Mouse (Mus musculus): ENCODE data around the gene Psg16. TPM values are rescaled to one million over a fixed set of nuclear protein-coding genes. Genes with fewer than 3 reads are reported as not detected.

Psg16 gene
- polyA plus RNA-seq (2014; fragmentation: Nextera tagmentation; extraction: Ambion mirVana) = 4.3 and 4.9 TPM in 2 replicates

DNA sequence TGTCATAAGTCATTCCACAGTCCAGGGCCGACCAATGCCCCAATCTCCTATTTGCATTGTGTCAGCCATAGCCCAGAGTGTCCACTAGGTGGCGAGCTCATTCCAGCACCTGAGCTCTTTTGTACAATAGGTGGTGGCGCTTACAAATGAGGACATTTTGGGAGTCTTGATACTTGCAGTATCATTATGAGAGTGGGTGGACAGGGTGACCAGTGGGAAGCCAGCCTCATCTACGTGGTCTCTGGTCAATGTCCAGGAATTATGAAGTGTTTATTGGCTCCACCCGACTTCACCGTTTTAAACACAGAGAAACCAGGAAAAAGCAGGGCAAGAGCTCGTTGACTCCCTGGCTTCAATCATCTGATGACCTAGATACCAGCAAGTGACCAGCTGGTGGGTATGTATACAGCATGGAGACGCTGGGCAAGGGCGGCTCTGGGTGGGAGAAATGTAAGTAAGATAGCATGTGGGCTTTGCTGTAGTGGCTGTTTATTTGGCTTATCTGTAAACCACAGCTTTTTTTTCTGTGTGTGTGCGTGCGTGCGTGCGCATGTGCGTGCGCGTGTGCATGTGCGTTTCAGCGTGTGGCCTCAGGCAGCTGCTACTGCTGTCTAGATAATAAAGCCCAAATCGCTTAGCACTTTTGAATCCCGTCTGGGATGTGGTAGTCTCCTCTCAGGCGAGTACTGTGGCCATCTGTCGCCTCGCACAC is at the start of gene Psg16:
Gene Psg16 (plus strand): TSS at position 137 of the 712 bp plus-strand sequence.
- peak; percentile 46 for ATAC-seq (ENCODE audit: low FRiP score, low TSS enrichment)
- DNase-seq = peak; percentile 87
- H3K4me2 ChIP-seq (ENCODE audit: low read length) = peak within 1 kb of the TSS; percentile 27
- H3K4me3 ChIP-seq (replicated peaks; ENCODE audit: low read depth, low read length) = peak within 1 kb of the TSS; percentile 12; the same call in 1 of the 2 replicates
- H3K27me3 ChIP-seq (ENCODE audit: control insufficient read depth, insufficient read depth, low read length) = no peaks in the 10 kb centered on the region
- no peak within 1 kb of the TSS for H3K27ac ChIP-seq (replicated peaks; ENCODE audit: low read depth, low read length)
- WGBS = 69% methylated on average over 23 of the region's 23 CpGs
- H3K4me1 ChIP-seq (ENCODE audit: control insufficient read depth, insufficient read depth, low read length) = no peaks in the 10 kb centered on the region
- no peaks in the 10 kb centered on the region for H3K36me3 ChIP-seq (ENCODE audit: control insufficient read depth, insufficient read depth, low read length)
- no peaks in the 10 kb centered on the region for H3K9me3 ChIP-seq (ENCODE audit: control insufficient read depth, low read length)
- H3K9ac ChIP-seq (replicated peaks; ENCODE audit: low read length) = no peak within 1 kb of the TSS

DNA sequence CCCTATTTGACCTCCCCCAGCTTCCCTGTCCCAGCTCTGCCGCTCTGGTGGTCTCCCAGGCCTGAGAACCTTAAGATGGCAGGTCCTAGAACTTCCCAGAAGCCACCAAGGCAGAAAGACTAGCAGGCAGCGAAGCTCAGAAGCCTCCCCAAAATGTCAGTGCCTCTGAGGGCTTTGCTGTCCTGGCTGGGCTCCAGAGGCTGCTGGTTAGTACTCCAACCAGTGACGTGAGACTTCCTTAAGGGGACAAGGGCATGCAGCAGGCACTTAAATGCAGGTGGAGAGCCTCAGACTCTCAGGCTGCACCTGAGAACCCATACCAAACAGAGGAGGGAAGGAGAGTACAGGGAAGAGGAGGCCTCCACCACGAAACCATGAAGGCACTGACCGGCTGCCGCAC is 49.7 kb upstream of the Psg16 start:
- no peaks in the 10 kb centered on the region for H3K27me3 ChIP-seq (ENCODE audit: control insufficient read depth, insufficient read depth, low read length)
- DNase-seq (no peak), ATAC-seq (ENCODE audit: low FRiP score, low TSS enrichment) (no peak)
- H3K9me3 ChIP-seq (ENCODE audit: control insufficient read depth, low read length) = no peaks in the 10 kb centered on the region
- 90% methylated on average over 6 of the region's 6 CpGs for WGBS
- no peak overlapping the region for H3K27ac ChIP-seq (replicated peaks; ENCODE audit: low read depth, low read length)
- no peak overlapping the region for H3K4me3 ChIP-seq (replicated peaks; ENCODE audit: low read depth, low read length)
- peaks cover 51% of the 10 kb centered on the region for H3K36me3 ChIP-seq (ENCODE audit: control insufficient read depth, insufficient read depth, low read length)
- H3K9ac ChIP-seq (replicated peaks; ENCODE audit: low read length) = no peak overlapping the region
- peaks cover 9% of the 10 kb centered on the region for H3K4me1 ChIP-seq (ENCODE audit: control insufficient read depth, insufficient read depth, low read length)
- H3K4me2 ChIP-seq (ENCODE audit: low read length) = no peak overlapping the region

DNA sequence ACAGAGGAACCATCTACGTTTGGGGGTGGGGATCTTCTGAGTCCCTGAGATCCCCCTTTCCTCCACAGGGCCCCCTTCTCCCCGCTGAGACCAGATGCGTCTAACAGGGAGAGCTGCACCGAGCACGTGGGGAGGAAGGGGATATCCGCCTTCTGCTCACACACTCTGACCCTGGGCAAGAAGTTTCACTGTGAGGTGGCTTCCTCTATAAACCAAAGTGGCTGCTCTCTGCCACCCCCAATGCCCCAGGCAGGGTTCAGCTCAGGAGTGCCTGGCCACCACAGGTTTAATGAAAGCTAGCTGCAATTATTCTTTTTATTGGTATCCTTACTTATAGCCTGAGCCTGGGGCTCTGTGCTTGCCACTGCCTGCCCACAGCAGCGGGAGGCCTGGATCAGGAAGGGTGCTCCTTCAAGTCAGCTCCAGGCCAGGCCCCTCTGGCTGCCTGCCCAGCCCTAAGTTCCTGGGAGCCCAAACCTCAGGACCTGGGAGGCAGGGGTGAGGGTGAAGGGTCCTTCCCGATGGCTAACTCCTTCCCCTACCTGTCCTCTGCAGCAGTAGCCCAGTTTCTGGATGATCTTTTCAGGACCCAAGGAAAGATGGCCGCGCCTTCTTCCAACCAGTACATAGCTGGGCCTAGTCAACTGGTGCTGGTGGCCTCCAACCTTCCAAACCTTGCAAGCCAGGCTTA is 48.9 kb upstream of the Psg16 start:
- Histone ChIP-seq H3K27ac (replicated peaks; ENCODE audit: low read depth, low read length) (no peak overlapping the region), H3K4me3 (replicated peaks; ENCODE audit: low read depth, low read length) (no peak overlapping the region), H3K9me3 (ENCODE audit: control insufficient read depth, low read length) (no peaks in the 10 kb centered on the region), H3K36me3 (ENCODE audit: control insufficient read depth, insufficient read depth, low read length) (peaks cover 43% of the 10 kb centered on the region), H3K4me2 (ENCODE audit: low read length) (no peak overlapping the region), H3K27me3 (ENCODE audit: control insufficient read depth, insufficient read depth, low read length) (no peaks in the 10 kb centered on the region), H3K4me1 (ENCODE audit: control insufficient read depth, insufficient read depth, low read length) (peaks cover 9% of the 10 kb centered on the region), H3K9ac (replicated peaks; ENCODE audit: low read length) (no peak overlapping the region)
- no peak for ATAC-seq (ENCODE audit: low FRiP score, low TSS enrichment)
- WGBS = 92% methylated on average over 10 of the region's 10 CpGs
- no peak for DNase-seq

DNA sequence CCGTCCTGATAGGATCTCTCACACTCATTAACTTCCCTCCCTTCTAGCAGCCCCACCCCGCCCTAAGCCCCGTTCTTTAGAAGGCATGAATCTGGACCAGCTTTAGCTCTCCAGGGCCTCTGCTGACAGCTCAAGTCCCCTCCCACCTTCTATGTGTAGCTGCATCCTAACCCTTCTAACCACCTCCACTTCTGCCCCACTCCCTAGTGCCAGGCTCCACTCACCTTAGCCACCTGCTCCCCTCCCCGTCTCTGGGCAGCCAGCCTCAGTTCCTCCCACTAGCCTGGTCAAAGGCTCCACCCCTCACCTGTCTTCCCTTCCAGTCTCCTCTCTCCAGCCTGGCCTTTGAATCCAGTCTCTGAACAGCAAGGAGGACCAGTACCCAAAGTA is 48.3 kb upstream of the Psg16 start:
- 0 out of 2 replicates have a peak overlapping the region, but pooled peaks have one; percentile 59 for H3K4me2 ChIP-seq (ENCODE audit: low read length)
- H3K4me3 ChIP-seq (replicated peaks; ENCODE audit: low read depth, low read length) = no peak overlapping the region
- WGBS = 81% methylated on average over 4 of the region's 4 CpGs
- peaks cover 9% of the 10 kb centered on the region for H3K4me1 ChIP-seq (ENCODE audit: control insufficient read depth, insufficient read depth, low read length)
- DNase-seq (no peak), ATAC-seq (ENCODE audit: low FRiP score, low TSS enrichment) (no peak)
- peaks cover 37% of the 10 kb centered on the region for H3K36me3 ChIP-seq (ENCODE audit: control insufficient read depth, insufficient read depth, low read length)
- no peak overlapping the region for H3K27ac ChIP-seq (replicated peaks; ENCODE audit: low read depth, low read length)
- no peaks in the 10 kb centered on the region for H3K27me3 ChIP-seq (ENCODE audit: control insufficient read depth, insufficient read depth, low read length)
- no peaks in the 10 kb centered on the region for H3K9me3 ChIP-seq (ENCODE audit: control insufficient read depth, low read length)
- H3K9ac ChIP-seq (replicated peaks; ENCODE audit: low read length) = no peak overlapping the region; the same call in 1 of the 2 replicates

DNA sequence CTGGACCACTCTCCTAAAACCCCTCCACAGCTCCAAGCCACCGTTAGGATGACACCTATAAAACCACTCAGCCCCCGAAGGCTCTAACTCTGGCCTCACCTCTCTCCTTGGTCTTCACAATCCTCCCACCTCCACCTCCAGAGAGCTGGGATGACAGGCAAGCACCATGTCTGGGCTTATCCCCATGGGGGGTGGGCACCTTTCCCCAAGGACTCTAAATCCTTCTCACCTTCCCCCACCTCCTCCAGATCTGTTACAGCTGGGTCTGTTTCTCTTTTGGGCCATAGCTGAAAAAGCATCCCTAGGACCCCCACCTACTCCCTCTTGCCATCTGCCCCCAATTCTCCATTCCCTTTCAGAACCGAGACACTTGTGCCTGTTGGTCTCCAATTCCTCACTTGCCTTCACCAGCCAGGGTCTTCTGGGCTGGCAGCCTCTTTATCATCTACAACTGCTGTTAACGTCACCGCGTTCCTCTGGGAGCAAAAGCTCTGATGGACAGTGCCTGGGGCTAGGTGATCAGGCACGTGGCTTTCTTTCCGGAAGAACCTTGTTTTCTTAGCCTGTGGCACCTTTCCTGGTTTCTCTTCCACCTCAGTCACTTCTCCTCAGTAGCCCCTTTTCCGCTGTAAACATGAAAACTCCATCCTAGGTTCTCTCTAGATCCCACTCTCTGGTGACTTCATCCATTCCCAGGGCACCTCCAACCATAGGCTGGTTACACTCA is 47.8 kb upstream of the Psg16 start:
- whole genome bisulfite sequencing = 85% methylated on average over 9 of the region's 9 CpGs

DNA sequence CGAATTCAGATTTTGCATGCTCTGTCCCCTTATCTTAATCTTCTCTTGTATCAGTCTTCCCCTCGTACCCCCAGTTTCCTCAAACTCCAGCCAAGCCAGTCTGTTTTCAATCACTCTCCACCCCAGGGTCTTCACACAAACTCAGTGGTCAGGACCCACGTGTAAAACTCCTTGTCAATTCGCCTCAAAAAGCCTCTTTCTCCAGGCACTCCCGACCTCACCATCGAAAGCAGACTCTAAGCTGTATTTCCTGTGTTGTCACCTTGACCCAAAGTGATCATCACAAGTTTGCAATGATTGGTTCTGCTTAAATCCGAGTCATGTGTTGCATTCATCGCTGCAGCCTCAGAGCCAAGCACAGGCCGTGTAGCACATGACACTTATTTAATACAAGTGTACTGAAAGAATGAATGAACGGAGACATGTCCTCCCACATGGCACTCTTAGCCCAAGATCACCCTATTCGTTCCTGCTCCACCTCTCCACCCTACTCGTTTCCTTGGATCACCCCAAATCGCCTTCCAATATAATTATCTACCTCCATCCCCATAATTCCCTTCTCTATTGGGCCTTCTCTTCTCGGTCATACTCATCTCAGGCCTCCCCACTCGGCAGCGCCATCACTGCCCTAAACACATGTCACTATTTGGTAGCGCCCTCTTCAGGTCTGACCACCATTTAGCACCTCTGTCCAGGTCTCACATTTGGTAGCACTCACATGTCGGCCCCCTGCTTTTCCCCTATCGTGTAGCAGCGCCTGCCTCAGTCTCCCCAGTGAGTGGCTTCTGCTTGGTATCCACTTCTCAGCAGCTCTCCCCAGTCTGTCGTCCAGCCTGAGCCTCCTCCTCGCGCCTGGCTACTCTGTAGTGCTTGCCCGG is 46.9 kb upstream of the Psg16 start:
- ATAC-seq (ENCODE audit: low FRiP score, low TSS enrichment) = peak; percentile 67; the same call in 1 of the 2 replicates
- peaks cover 23% of the 10 kb centered on the region for H3K36me3 ChIP-seq (ENCODE audit: control insufficient read depth, insufficient read depth, low read length)
- peak overlapping the region; percentile 84 for H3K4me3 ChIP-seq (replicated peaks; ENCODE audit: low read depth, low read length)
- 11% methylated on average over 24 of the region's 24 CpGs for WGBS
- peak; percentile 77 for DNase-seq
- H3K27me3 ChIP-seq (ENCODE audit: control insufficient read depth, insufficient read depth, low read length) = no peaks in the 10 kb centered on the region
- H3K27ac ChIP-seq (replicated peaks; ENCODE audit: low read depth, low read length) = 0 out of 2 replicates have a peak overlapping the region, but pooled peaks have one; percentile 60
- peak overlapping the region; percentile 59 for H3K4me2 ChIP-seq (ENCODE audit: low read length)
- peak overlapping the region; percentile 72 for H3K9ac ChIP-seq (replicated peaks; ENCODE audit: low read length)
- H3K4me1 ChIP-seq (ENCODE audit: control insufficient read depth, insufficient read depth, low read length) = peaks cover 9% of the 10 kb centered on the region
- H3K9me3 ChIP-seq (ENCODE audit: control insufficient read depth, low read length) = no peaks in the 10 kb centered on the region

More for the DNA sequence above, 47.8 kb upstream of the Psg16 start:
- peaks cover 9% of the 10 kb centered on the region for H3K4me1 ChIP-seq (ENCODE audit: control insufficient read depth, insufficient read depth, low read length)
- H3K4me3 ChIP-seq (replicated peaks; ENCODE audit: low read depth, low read length) = peak overlapping the region; percentile 84
- no peaks in the 10 kb centered on the region for H3K9me3 ChIP-seq (ENCODE audit: control insufficient read depth, low read length)
- no peak overlapping the region for H3K27ac ChIP-seq (replicated peaks; ENCODE audit: low read depth, low read length)
- no peak for DNase-seq
- ATAC-seq (ENCODE audit: low FRiP score, low TSS enrichment) = no peak
- H3K36me3 ChIP-seq (ENCODE audit: control insufficient read depth, insufficient read depth, low read length) = peaks cover 32% of the 10 kb centered on the region
- peak overlapping the region; percentile 59 for H3K4me2 ChIP-seq (ENCODE audit: low read length)
- H3K27me3 ChIP-seq (ENCODE audit: control insufficient read depth, insufficient read depth, low read length) = no peaks in the 10 kb centered on the region
- no peak overlapping the region; the same call in 1 of the 2 replicates for H3K9ac ChIP-seq (replicated peaks; ENCODE audit: low read length)

DNA sequence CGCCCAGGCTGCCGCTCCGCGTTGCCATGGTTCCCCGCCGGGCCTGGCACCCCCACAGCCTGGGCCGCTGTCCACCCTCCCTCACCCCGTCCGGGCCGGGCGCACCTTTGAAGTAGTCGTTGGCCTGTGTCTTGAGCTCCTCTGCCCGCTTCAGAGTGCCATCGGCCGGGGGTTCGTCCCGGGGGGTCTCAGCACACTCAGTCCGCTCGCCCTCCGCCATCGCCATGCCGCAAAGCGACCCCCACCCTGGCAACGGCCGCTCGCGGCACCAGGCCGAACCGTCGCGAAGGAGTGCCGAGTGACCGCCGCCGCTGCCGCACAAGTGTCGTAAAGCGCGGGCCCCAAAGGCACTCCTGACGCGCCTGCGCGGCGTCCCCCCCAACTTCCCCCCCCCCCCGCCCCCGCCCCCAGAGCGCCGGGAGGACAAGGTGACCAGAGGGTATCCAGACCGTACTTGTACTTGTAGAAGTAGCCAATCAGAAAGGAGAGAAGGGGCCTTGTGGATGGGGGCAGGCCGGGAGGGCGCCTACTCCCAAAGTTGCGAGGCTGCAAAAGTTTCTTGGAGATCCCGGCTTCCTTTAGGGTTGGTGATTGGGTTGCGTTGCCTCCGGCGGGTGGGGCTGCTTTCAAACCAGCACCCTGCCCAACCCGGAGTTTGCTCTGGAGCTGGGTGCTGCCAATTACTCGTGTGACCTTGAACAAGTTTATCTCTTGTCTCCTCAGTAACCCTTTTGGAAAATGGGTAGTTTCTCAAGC is 46.1 kb upstream of the Psg16 start, which contains the start of gene Ppp5c:
Gene Ppp5c (minus strand): TSS at position 337 of the 756 bp plus-strand sequence.
- ATAC-seq (ENCODE audit: low FRiP score, low TSS enrichment) (peak; percentile 89), DNase-seq (peak; percentile 94)
- H3K4me3 ChIP-seq (replicated peaks; ENCODE audit: low read depth, low read length) = peak within 1 kb of the TSS; percentile 84
- H3K4me1 ChIP-seq (ENCODE audit: control insufficient read depth, insufficient read depth, low read length) = peaks cover 9% of the 10 kb centered on the region
- WGBS = under 1% methylated on average over 56 of the region's 58 CpGs
- H3K9ac ChIP-seq (replicated peaks; ENCODE audit: low read length) = peak within 1 kb of the TSS; percentile 72
- H3K36me3 ChIP-seq (ENCODE audit: control insufficient read depth, insufficient read depth, low read length) = peaks cover 15% of the 10 kb centered on the region
- peak within 1 kb of the TSS; percentile 60 for H3K27ac ChIP-seq (replicated peaks; ENCODE audit: low read depth, low read length)
- H3K9me3 ChIP-seq (ENCODE audit: control insufficient read depth, low read length) = no peaks in the 10 kb centered on the region
- no peaks in the 10 kb centered on the region for H3K27me3 ChIP-seq (ENCODE audit: control insufficient read depth, insufficient read depth, low read length)
- peak within 1 kb of the TSS; percentile 59 for H3K4me2 ChIP-seq (ENCODE audit: low read length)

Data from midbrain, embryonic 14.5 days (tissue).